Mouse (Mus musculus): ENCODE data around the gene Gm20388. TPM values are rescaled to one million over a fixed set of nuclear protein-coding genes. Genes with fewer than 3 reads are reported as not detected.

Gm20388 gene
- polyA plus RNA-seq, 1 experiment from 2014 or later: not detected

GRCm38 (mm10) chr8:120466266-120466665 lies 555.6 kb downstream of the Gm20388 start:
- H3K36me3 ChIP-seq (ENCODE audit: control insufficient read depth, insufficient read depth, low read length): no peaks in the 10 kb centered on the region
- whole genome bisulfite sequencing: 54% methylated on average over 10 of the region's 10 CpGs
- H3K4me1 ChIP-seq (ENCODE audit: control insufficient read depth in 2 of 2, insufficient read depth in 2 of 2, low read length in 2 of 2): peaks cover 37 to 46% of the 10 kb centered on the region in 2 experiments
- no peak overlapping the region for H3K9ac ChIP-seq (ENCODE audit: low read length)
- H3K27me3 ChIP-seq (ENCODE audit: control insufficient read depth, insufficient read depth, low read length): no peaks in the 10 kb centered on the region
- no peak overlapping the region for H3K4me3 ChIP-seq (ENCODE audit: control insufficient read depth in 1 of 2, insufficient read depth in 1 of 2, low read depth in 1 of 2, low read length in 2 of 2)
- ATAC-seq (ENCODE audit: insufficient number of reproducible peaks, insufficient read depth, low FRiP score, low read depth): no peak
- H3K27ac ChIP-seq (replicated peaks in 1 of 2; ENCODE audit: control insufficient read depth in 1 of 2, insufficient read depth in 1 of 2, low read depth in 2 of 2, low read length in 2 of 2): peak overlapping the region in 1 of 2 experiments; percentile 64; a peak in 2 of 4 replicates
- H3K9me3 ChIP-seq (ENCODE audit: control insufficient read depth, low read length): no peaks in the 10 kb centered on the region
- H3K4me2 ChIP-seq (ENCODE audit: low read length): no peak overlapping the region

GRCm38 (mm10) chr8:120467598-120467997 lies 557.0 kb downstream of the Gm20388 start:
- H3K4me1 ChIP-seq (ENCODE audit: control insufficient read depth in 2 of 2, insufficient read depth in 2 of 2, low read length in 2 of 2): peaks cover 36 to 46% of the 10 kb centered on the region in 2 experiments
- 88% methylated on average over 7 of the region's 7 CpGs for WGBS

GRCm38 (mm10) chr8:120470170-120470569 lies 559.5 kb downstream of the Gm20388 start:
- no peak for ATAC-seq (ENCODE audit: insufficient number of reproducible peaks, insufficient read depth, low FRiP score, low read depth)
- no peaks in the 10 kb centered on the region for H3K9me3 ChIP-seq (ENCODE audit: control insufficient read depth, low read length)
- no peak overlapping the region for H3K9ac ChIP-seq (ENCODE audit: low read length)
- no peaks in the 10 kb centered on the region for H3K36me3 ChIP-seq (ENCODE audit: control insufficient read depth, insufficient read depth, low read length)
- no peak overlapping the region for H3K4me3 ChIP-seq (ENCODE audit: control insufficient read depth in 1 of 2, insufficient read depth in 1 of 2, low read depth in 1 of 2, low read length in 2 of 2)
- no peak overlapping the region for H3K27ac ChIP-seq (replicated peaks in 1 of 2; ENCODE audit: control insufficient read depth in 1 of 2, insufficient read depth in 1 of 2, low read depth in 2 of 2, low read length in 2 of 2)
- H3K4me2 ChIP-seq (ENCODE audit: low read length): no peak overlapping the region
- no peaks in the 10 kb centered on the region for H3K27me3 ChIP-seq (ENCODE audit: control insufficient read depth, insufficient read depth, low read length)
- H3K4me1 ChIP-seq (ENCODE audit: control insufficient read depth in 2 of 2, insufficient read depth in 2 of 2, low read length in 2 of 2): peaks cover 47 to 53% of the 10 kb centered on the region in 2 experiments
- WGBS: 86% methylated on average over 12 of the region's 12 CpGs

More at GRCm38 (mm10) chr8:120467598-120467997, 557.0 kb downstream of the Gm20388 start:
- H3K36me3 ChIP-seq (ENCODE audit: control insufficient read depth, insufficient read depth, low read length): no peaks in the 10 kb centered on the region
- no peak overlapping the region for H3K4me3 ChIP-seq (ENCODE audit: control insufficient read depth in 1 of 2, insufficient read depth in 1 of 2, low read depth in 1 of 2, low read length in 2 of 2)
- no peaks in the 10 kb centered on the region for H3K9me3 ChIP-seq (ENCODE audit: control insufficient read depth, low read length)
- H3K9ac ChIP-seq (ENCODE audit: low read length): no peak overlapping the region
- no peaks in the 10 kb centered on the region for H3K27me3 ChIP-seq (ENCODE audit: control insufficient read depth, insufficient read depth, low read length)
- ATAC-seq (ENCODE audit: insufficient number of reproducible peaks, insufficient read depth, low FRiP score, low read depth): no peak
- H3K4me2 ChIP-seq (ENCODE audit: low read length): no peak overlapping the region
- no peak overlapping the region for H3K27ac ChIP-seq (replicated peaks in 1 of 2; ENCODE audit: control insufficient read depth in 1 of 2, insufficient read depth in 1 of 2, low read depth in 2 of 2, low read length in 2 of 2)

GRCm38 (mm10) chr8:120471166-120471565 lies 560.5 kb downstream of the Gm20388 start:
- Histone ChIP-seq H3K4me2 (ENCODE audit: low read length) (no peak overlapping the region), H3K4me1 (ENCODE audit: control insufficient read depth in 2 of 2, insufficient read depth in 2 of 2, low read length in 2 of 2) (peaks cover 46 to 53% of the 10 kb centered on the region in 2 experiments), H3K27me3 (ENCODE audit: control insufficient read depth, insufficient read depth, low read length) (no peaks in the 10 kb centered on the region), H3K4me3 (ENCODE audit: control insufficient read depth in 1 of 2, insufficient read depth in 1 of 2, low read depth in 1 of 2, low read length in 2 of 2) (no peak overlapping the region), H3K27ac (replicated peaks in 1 of 2; ENCODE audit: control insufficient read depth in 1 of 2, insufficient read depth in 1 of 2, low read depth in 2 of 2, low read length in 2 of 2) (no peak overlapping the region), H3K9me3 (ENCODE audit: control insufficient read depth, low read length) (no peaks in the 10 kb centered on the region), H3K9ac (ENCODE audit: low read length) (no peak overlapping the region), H3K36me3 (ENCODE audit: control insufficient read depth, insufficient read depth, low read length) (no peaks in the 10 kb centered on the region)
- WGBS: 20% methylated on average over 7 of the region's 7 CpGs
- no peak for ATAC-seq (ENCODE audit: insufficient number of reproducible peaks, insufficient read depth, low FRiP score, low read depth)

GRCm38 (mm10) chr8:120471752-120472151 lies 561.1 kb downstream of the Gm20388 start:
- peak overlapping the region in 1 of 2 experiments; percentile 73; a peak in 1 of 4 replicates for H3K27ac ChIP-seq (replicated peaks in 1 of 2; ENCODE audit: control insufficient read depth in 1 of 2, insufficient read depth in 1 of 2, low read depth in 2 of 2, low read length in 2 of 2)
- ATAC-seq (ENCODE audit: insufficient number of reproducible peaks, insufficient read depth, low FRiP score, low read depth): no peak
- no peaks in the 10 kb centered on the region for H3K9me3 ChIP-seq (ENCODE audit: control insufficient read depth, low read length)
- WGBS: 49% methylated on average over 2 of the region's 2 CpGs
- no peaks in the 10 kb centered on the region for H3K27me3 ChIP-seq (ENCODE audit: control insufficient read depth, insufficient read depth, low read length)
- peak overlapping the region; percentile 46 for H3K4me2 ChIP-seq (ENCODE audit: low read length)
- no peak overlapping the region for H3K4me3 ChIP-seq (ENCODE audit: control insufficient read depth in 1 of 2, insufficient read depth in 1 of 2, low read depth in 1 of 2, low read length in 2 of 2)
- no peak overlapping the region for H3K9ac ChIP-seq (ENCODE audit: low read length)
- peaks cover 48 to 53% of the 10 kb centered on the region in 2 experiments for H3K4me1 ChIP-seq (ENCODE audit: control insufficient read depth in 2 of 2, insufficient read depth in 2 of 2, low read length in 2 of 2)
- H3K36me3 ChIP-seq (ENCODE audit: control insufficient read depth, insufficient read depth, low read length): no peaks in the 10 kb centered on the region

- H3K9ac ChIP-seq (ENCODE audit: low read length): no peak overlapping the region
- ATAC-seq (ENCODE audit: insufficient number of reproducible peaks, insufficient read depth, low FRiP score, low read depth): no peak
- H3K27ac ChIP-seq (replicated peaks in 1 of 2; ENCODE audit: control insufficient read depth in 1 of 2, insufficient read depth in 1 of 2, low read depth in 2 of 2, low read length in 2 of 2): peak overlapping the region; percentile 42 to 73; a peak in 3 of 4 replicates
- peaks cover 50 to 57% of the 10 kb centered on the region in 2 experiments for H3K4me1 ChIP-seq (ENCODE audit: control insufficient read depth in 2 of 2, insufficient read depth in 2 of 2, low read length in 2 of 2)
- H3K36me3 ChIP-seq (ENCODE audit: control insufficient read depth, insufficient read depth, low read length): no peaks in the 10 kb centered on the region
- no peaks in the 10 kb centered on the region for H3K9me3 ChIP-seq (ENCODE audit: control insufficient read depth, low read length)
- WGBS: 12% methylated on average over 16 of the region's 16 CpGs
- 0 out of 4 replicates have a peak overlapping the region, but pooled peaks of 1 of the 2 experiments have one; percentile 9 for H3K4me3 ChIP-seq (ENCODE audit: control insufficient read depth in 1 of 2, insufficient read depth in 1 of 2, low read depth in 1 of 2, low read length in 2 of 2)
- peak overlapping the region; percentile 46 for H3K4me2 ChIP-seq (ENCODE audit: low read length)
- H3K27me3 ChIP-seq (ENCODE audit: control insufficient read depth, insufficient read depth, low read length): no peaks in the 10 kb centered on the region
Measured at GRCm38 (mm10) chr8:120472230-120472629, 561.6 kb downstream of the Gm20388 start.

- H3K4me1 ChIP-seq (ENCODE audit: control insufficient read depth in 2 of 2, insufficient read depth in 2 of 2, low read length in 2 of 2): peaks cover 50 to 58% of the 10 kb centered on the region in 2 experiments
- no peak overlapping the region for H3K27ac ChIP-seq (replicated peaks in 1 of 2; ENCODE audit: control insufficient read depth in 1 of 2, insufficient read depth in 1 of 2, low read depth in 2 of 2, low read length in 2 of 2)
- WGBS: 75% methylated on average over 13 of the region's 13 CpGs
Measured at GRCm38 (mm10) chr8:120473729-120474364, 563.2 kb downstream of the Gm20388 start.

More at GRCm38 (mm10) chr8:120473729-120474364, 563.2 kb downstream of the Gm20388 start:
- no peaks in the 10 kb centered on the region for H3K9me3 ChIP-seq (ENCODE audit: control insufficient read depth, low read length)
- no peak overlapping the region for H3K9ac ChIP-seq (ENCODE audit: low read length)
- H3K27me3 ChIP-seq (ENCODE audit: control insufficient read depth, insufficient read depth, low read length): no peaks in the 10 kb centered on the region
- ATAC-seq (ENCODE audit: insufficient number of reproducible peaks, insufficient read depth, low FRiP score, low read depth): no peak
- no peak overlapping the region for H3K4me3 ChIP-seq (ENCODE audit: control insufficient read depth in 1 of 2, insufficient read depth in 1 of 2, low read depth in 1 of 2, low read length in 2 of 2)
- H3K36me3 ChIP-seq (ENCODE audit: control insufficient read depth, insufficient read depth, low read length): no peaks in the 10 kb centered on the region
- H3K4me2 ChIP-seq (ENCODE audit: low read length): no peak overlapping the region

All from heart, embryonic 14.5 days (tissue).